Mouse (Mus musculus): ENCODE data around the gene Mrpl39. TPM values are rescaled to one million over a fixed set of nuclear protein-coding genes. Genes with fewer than 3 reads are reported as not detected.

Mrpl39 gene
- polyA plus RNA-seq (2015; fragmentation: Nextera tagmentation; extraction: Ambion mirVana): 24.1 and 25.6 TPM in 2 replicates

DNA sequence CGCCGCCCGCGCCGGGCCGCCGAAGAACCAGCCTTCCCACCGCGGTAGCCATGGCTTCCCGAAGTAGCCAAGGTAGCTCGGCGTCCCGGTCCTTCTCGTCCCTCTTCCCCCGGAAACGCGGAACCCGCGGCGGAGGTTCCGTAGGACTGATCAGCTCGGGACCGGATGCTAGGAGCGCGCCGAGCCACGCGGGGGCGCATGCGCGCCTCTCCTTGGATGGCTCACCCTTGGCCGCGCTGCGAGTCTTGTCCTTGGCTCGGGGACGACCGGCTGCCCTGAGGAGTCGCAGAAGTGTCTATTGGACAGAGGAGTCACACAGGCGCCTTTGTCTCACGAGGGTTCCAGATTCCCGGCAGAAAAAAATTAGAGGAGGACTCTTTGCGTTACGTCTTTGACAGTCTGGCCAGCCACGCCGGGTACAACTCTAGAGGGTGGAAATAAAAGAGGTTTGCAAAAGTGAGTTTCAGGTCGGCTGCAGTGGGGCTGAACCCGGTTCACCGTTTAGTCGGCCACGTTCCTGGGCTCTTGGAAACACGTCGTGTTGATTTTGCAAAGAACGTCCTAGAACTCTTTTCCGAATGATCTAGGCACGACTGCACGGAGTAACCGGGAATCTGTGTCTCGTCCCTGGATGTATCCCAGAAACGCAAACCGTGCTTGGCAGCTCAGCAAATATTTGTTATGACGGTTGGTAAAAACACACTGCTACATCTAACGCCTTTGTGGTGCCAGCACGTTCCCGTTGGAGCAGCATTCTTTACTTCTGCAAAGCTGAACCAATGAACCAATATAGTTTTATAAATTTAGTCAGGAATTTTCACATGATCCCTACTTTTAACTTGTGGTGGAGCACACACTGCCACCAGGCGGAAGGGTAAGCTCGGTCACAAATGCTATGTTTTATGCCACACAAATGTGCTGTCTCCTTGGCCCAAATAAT, at the start of gene Mrpl39:
Gene Mrpl39 (minus strand): TSS at position 577 of the 940 bp plus-strand sequence.
- Histone ChIP-seq H3K4me1 (replicated peaks; ENCODE audit: control insufficient read depth, insufficient read depth, low read length) (peaks cover 4% of the 10 kb centered on the region), H3K36me3 (ENCODE audit: control insufficient read depth, insufficient read depth) (peaks cover 14% of the 10 kb centered on the region), H3K9me3 (ENCODE audit: control insufficient read depth) (no peaks in the 10 kb centered on the region), H3K4me3 (ENCODE audit: low read depth, low read length) (peak within 1 kb of the TSS; percentile 87), H3K9ac (ENCODE audit: low read depth, low read length) (peak within 1 kb of the TSS; percentile 73), H3K27ac (ENCODE audit: low read depth, low read length) (peak within 1 kb of the TSS; percentile 6; the same call in 1 of the 2 replicates), H3K27me3 (replicated peaks; ENCODE audit: control insufficient read depth, insufficient read depth, low read length) (no peaks in the 10 kb centered on the region), H3K4me2 (replicated peaks; ENCODE audit: low read depth) (peak within 1 kb of the TSS; percentile 90)
- WGBS: under 1% methylated on average over 66 of the region's 66 CpGs
- TF ChIP-seq CTCF (IDR thresholded peaks at IDR 0.05; ENCODE audit: low read depth): peak; percentile 96
- ATAC-seq: peak; percentile 100

DNA sequence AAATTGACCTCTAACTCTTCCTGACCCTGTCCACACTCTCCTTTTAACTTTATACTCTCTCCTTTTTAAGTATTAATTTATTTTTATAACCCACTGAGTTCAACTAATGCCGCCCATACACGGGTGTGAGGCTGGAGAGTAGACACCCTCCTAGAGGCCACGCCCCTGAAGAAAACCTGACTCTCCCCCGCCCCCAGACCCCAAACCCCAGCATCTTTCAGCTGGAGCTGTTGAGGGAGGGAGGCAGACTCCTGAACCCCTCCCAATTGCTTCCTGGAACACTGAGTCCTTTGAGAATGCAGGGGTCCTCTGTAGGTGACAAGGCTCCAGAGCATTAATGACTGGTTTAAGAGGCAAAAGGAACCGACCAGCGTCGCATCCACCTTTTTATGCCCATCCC, 49.4 kb upstream of the Mrpl39 start:
- Histone ChIP-seq H3K4me2 (replicated peaks; ENCODE audit: low read depth) (no peak overlapping the region), H3K27me3 (replicated peaks; ENCODE audit: control insufficient read depth, insufficient read depth, low read length) (no peaks in the 10 kb centered on the region), H3K36me3 (ENCODE audit: control insufficient read depth, insufficient read depth) (no peaks in the 10 kb centered on the region), H3K9ac (ENCODE audit: low read depth, low read length) (no peak overlapping the region), H3K4me1 (replicated peaks; ENCODE audit: control insufficient read depth, insufficient read depth, low read length) (no peaks in the 10 kb centered on the region), H3K27ac (ENCODE audit: low read depth, low read length) (no peak overlapping the region), H3K9me3 (ENCODE audit: control insufficient read depth) (no peaks in the 10 kb centered on the region), H3K4me3 (ENCODE audit: low read depth, low read length) (no peak overlapping the region)
- no peak for TF ChIP-seq CTCF (IDR thresholded peaks at IDR 0.05; ENCODE audit: low read depth)
- no peak for ATAC-seq
- 34% methylated on average over 7 of the region's 7 CpGs for WGBS

- Histone ChIP-seq H3K36me3 (ENCODE audit: control insufficient read depth, insufficient read depth) (no peaks in the 10 kb centered on the region), H3K4me1 (replicated peaks; ENCODE audit: control insufficient read depth, insufficient read depth, low read length) (no peaks in the 10 kb centered on the region), H3K27ac (ENCODE audit: low read depth, low read length) (no peak overlapping the region), H3K9me3 (ENCODE audit: control insufficient read depth) (no peaks in the 10 kb centered on the region), H3K27me3 (replicated peaks; ENCODE audit: control insufficient read depth, insufficient read depth, low read length) (no peaks in the 10 kb centered on the region), H3K9ac (ENCODE audit: low read depth, low read length) (no peak overlapping the region), H3K4me3 (ENCODE audit: low read depth, low read length) (no peak overlapping the region), H3K4me2 (replicated peaks; ENCODE audit: low read depth) (no peak overlapping the region)
- no peak for ATAC-seq
- WGBS: 48% methylated on average over 2 of the region's 2 CpGs
- no peak for TF ChIP-seq CTCF (IDR thresholded peaks at IDR 0.05; ENCODE audit: low read depth)
Observed at GRCm38 (mm10) chr16:84783279-84783678, 47.7 kb upstream of the Mrpl39 start.

GRCm38 (mm10) chr16:84779718-84780117, 44.2 kb upstream of the Mrpl39 start:
- Histone ChIP-seq H3K9me3 (ENCODE audit: control insufficient read depth) (no peaks in the 10 kb centered on the region), H3K4me2 (replicated peaks; ENCODE audit: low read depth) (no peak overlapping the region), H3K4me3 (ENCODE audit: low read depth, low read length) (no peak overlapping the region), H3K4me1 (replicated peaks; ENCODE audit: control insufficient read depth, insufficient read depth, low read length) (no peaks in the 10 kb centered on the region), H3K9ac (ENCODE audit: low read depth, low read length) (no peak overlapping the region), H3K36me3 (ENCODE audit: control insufficient read depth, insufficient read depth) (no peaks in the 10 kb centered on the region), H3K27ac (ENCODE audit: low read depth, low read length) (no peak overlapping the region), H3K27me3 (replicated peaks; ENCODE audit: control insufficient read depth, insufficient read depth, low read length) (peaks cover 13% of the 10 kb centered on the region; the same call in 1 of the 2 replicates)
- ATAC-seq: no peak
- WGBS: 64% methylated on average over 5 of the region's 5 CpGs
- TF ChIP-seq CTCF (IDR thresholded peaks at IDR 0.05; ENCODE audit: low read depth): no peak

GRCm38 (mm10) chr16:84778861-84779630, 43.5 kb upstream of the Mrpl39 start:
- H3K4me3 ChIP-seq (ENCODE audit: low read depth, low read length): no peak overlapping the region
- H3K9ac ChIP-seq (ENCODE audit: low read depth, low read length): no peak overlapping the region
- TF ChIP-seq CTCF (IDR thresholded peaks at IDR 0.05; ENCODE audit: low read depth): no peak
- 78% methylated on average over 6 of the region's 6 CpGs for WGBS
- H3K9me3 ChIP-seq (ENCODE audit: control insufficient read depth): no peaks in the 10 kb centered on the region
- no peaks in the 10 kb centered on the region for H3K36me3 ChIP-seq (ENCODE audit: control insufficient read depth, insufficient read depth)
- no peak overlapping the region for H3K27ac ChIP-seq (ENCODE audit: low read depth, low read length)
- H3K4me2 ChIP-seq (replicated peaks; ENCODE audit: low read depth): no peak overlapping the region
- no peaks in the 10 kb centered on the region for H3K4me1 ChIP-seq (replicated peaks; ENCODE audit: control insufficient read depth, insufficient read depth, low read length)
- no peak for ATAC-seq
- H3K27me3 ChIP-seq (replicated peaks; ENCODE audit: control insufficient read depth, insufficient read depth, low read length): peaks cover 19% of the 10 kb centered on the region; the same call in 1 of the 2 replicates

DNA sequence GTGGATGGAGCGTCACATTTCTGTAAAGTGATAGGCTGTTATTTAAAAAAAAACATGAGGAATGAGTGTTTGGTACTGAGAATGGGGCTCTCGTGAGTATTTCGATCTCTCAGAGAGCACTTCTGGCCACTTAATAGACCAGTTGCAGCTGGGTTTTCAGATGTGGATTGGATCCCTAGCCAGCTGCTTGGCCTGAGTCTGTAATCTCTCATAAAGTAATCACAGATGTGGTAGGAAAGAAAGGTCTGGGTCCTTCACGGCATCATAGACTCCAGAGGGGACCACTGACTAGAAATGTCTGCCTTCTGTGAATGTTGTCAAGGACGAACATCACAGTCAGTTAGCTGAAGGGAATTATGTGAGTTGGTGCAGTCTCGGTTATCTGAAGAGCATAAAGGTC, 42.9 kb upstream of the Mrpl39 start:
- 80% methylated on average over 6 of the region's 6 CpGs for WGBS
- peaks cover 24% of the 10 kb centered on the region; the same call in 1 of the 2 replicates for H3K27me3 ChIP-seq (replicated peaks; ENCODE audit: control insufficient read depth, insufficient read depth, low read length)
- TF ChIP-seq CTCF (IDR thresholded peaks at IDR 0.05; ENCODE audit: low read depth): no peak

More for the DNA sequence above, 42.9 kb upstream of the Mrpl39 start:
- no peaks in the 10 kb centered on the region for H3K4me1 ChIP-seq (replicated peaks; ENCODE audit: control insufficient read depth, insufficient read depth, low read length)
- no peak overlapping the region for H3K4me3 ChIP-seq (ENCODE audit: low read depth, low read length)
- H3K27ac ChIP-seq (ENCODE audit: low read depth, low read length): no peak overlapping the region
- no peak for ATAC-seq
- H3K4me2 ChIP-seq (replicated peaks; ENCODE audit: low read depth): no peak overlapping the region
- no peak overlapping the region for H3K9ac ChIP-seq (ENCODE audit: low read depth, low read length)
- H3K36me3 ChIP-seq (ENCODE audit: control insufficient read depth, insufficient read depth): no peaks in the 10 kb centered on the region
- no peaks in the 10 kb centered on the region for H3K9me3 ChIP-seq (ENCODE audit: control insufficient read depth)

Measured in intestine, postnatal 0 days (tissue).